Mouse (Mus musculus): ENCODE results near the gene 1700012B07Rik.

DNA sequence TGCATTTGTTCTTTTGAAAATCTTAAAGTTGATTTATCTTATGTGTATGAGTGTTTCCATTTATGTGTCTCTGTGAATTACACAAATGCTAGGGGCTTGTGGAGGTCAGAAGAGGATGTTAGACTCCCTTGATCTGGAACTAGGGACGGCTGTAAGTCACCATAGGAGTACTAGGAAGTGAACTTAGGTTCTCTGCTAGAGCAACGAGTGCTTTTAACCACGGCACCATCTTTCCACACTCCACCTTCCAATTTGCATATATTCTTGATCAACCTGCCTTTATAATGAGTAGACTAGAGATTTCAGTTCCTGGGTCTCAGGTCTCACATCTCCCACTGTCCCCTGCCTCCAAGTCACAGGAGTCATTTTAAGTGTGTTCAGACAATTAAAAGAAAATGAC, 44.8 kb upstream of the 1700012B07Rik start:
- TF ChIP-seq CTCF (IDR thresholded peaks at IDR 0.05; ENCODE audit: borderline replicate concordance, insufficient read depth, low read depth, low read length): no peak
- TF ChIP-seq POLR2A (IDR thresholded peaks at IDR 0.05; ENCODE audit: borderline replicate concordance, insufficient read depth, low read length): no peak

All from cerebellum, adult 2 months (tissue).